Comparison of ENCODE assay signal across 18 mouse cellular contexts in the genomic region with DNA sequence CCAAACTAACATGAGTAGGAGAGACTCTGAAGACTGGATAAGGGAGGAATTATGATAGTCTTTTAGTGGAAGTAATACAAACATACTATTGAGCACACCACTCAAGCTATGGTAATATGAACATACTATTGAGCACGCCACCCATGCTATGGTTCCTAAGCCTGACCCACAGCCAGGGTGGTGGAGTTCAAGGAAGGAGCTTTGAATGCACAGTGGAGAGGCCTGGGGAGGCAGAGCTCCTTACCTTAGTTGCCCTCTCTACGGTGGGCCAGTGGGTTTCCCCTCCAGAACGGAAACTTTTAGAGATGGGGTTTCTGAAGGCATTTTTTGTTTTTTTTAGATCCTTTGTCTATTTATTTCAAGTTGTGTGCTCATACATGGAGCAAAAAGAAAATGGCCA. TPM values are rescaled to one million over a fixed set of nuclear protein-coding genes. Genes with fewer than 3 reads are reported as not detected.
DNase-seq lines count a peak whose midpoint lies in the region; ATAC-seq lines count a peak whose summit lies in the region.
"Had no signal": no experiment of that assay in that cellular context is flagged by ENCODE, and none has a peak within 500 bp of the region (broad histone marks: within the 10 kb centered on the region; RNA-seq: fewer than 3 reads in every experiment).

No protein-coding gene starts in this region.

- no peak overlapping the region for H3K4me2 ChIP-seq in forebrain, embryonic 12.5 days
- no peak overlapping the region for H3K4me2 ChIP-seq in forebrain, embryonic 14.5 days (ENCODE audit: low read length)
- no peak overlapping the region for H3K4me2 ChIP-seq in midbrain, embryonic 13.5 days (replicated peaks)
- no peak overlapping the region for H3K4me2 ChIP-seq in midbrain, embryonic 16.5 days (ENCODE audit: low read length)
- no peak overlapping the region for H3K4me2 ChIP-seq in forebrain, embryonic 15.5 days (replicated peaks)
- H3K4me2 ChIP-seq in neural tube, embryonic 14.5 days (ENCODE audit: low read depth, low read length) = no peak overlapping the region; the same call in 1 of the 2 replicates
- H3K4me2 ChIP-seq: embryonic facial prominence, embryonic 12.5 days; heart, embryonic 11.5 days; liver, embryonic 11.5 days had no signal

- H3K4me1 ChIP-seq in forebrain, embryonic 12.5 days = peaks cover 14% of the 10 kb centered on the region
- H3K4me1 ChIP-seq in forebrain, embryonic 14.5 days (ENCODE audit: control insufficient read depth, insufficient read depth, low read length) = peaks cover 6% of the 10 kb centered on the region; the same call in 1 of the 2 replicates
- peaks cover 15% of the 10 kb centered on the region for H3K4me1 ChIP-seq in midbrain, embryonic 13.5 days (replicated peaks)
- H3K4me1 ChIP-seq in midbrain, embryonic 16.5 days (ENCODE audit: control insufficient read depth, insufficient read depth, low read length) = no peaks in the 10 kb centered on the region
- peaks cover 10% of the 10 kb centered on the region for H3K4me1 ChIP-seq in forebrain, embryonic 15.5 days
- H3K4me1 ChIP-seq in neural tube, embryonic 14.5 days (ENCODE audit: control insufficient read depth, insufficient read depth, low read length) = 0 out of 2 replicates have a peak, but pooled peaks cover 4% of the 10 kb centered on the region
- H3K4me1 ChIP-seq: embryonic facial prominence, embryonic 12.5 days had no signal

- no peak overlapping the region for H3K4me3 ChIP-seq in forebrain, embryonic 12.5 days (replicated peaks)
- H3K4me3 ChIP-seq in forebrain, embryonic 14.5 days (ENCODE audit: low read depth, low read length) = no peak overlapping the region
- H3K4me3 ChIP-seq in midbrain, embryonic 13.5 days (replicated peaks) = no peak overlapping the region
- no peak overlapping the region for H3K4me3 ChIP-seq in midbrain, embryonic 16.5 days (ENCODE audit: low read depth, low read length)
- H3K4me3 ChIP-seq in forebrain, embryonic 15.5 days = no peak overlapping the region
- no peak overlapping the region for H3K4me3 ChIP-seq in neural tube, embryonic 14.5 days (ENCODE audit: low read depth, low read length)
- H3K4me3 ChIP-seq: embryonic facial prominence, embryonic 12.5 days had no signal

- H3K27me3 ChIP-seq in forebrain, embryonic 12.5 days = no peaks in the 10 kb centered on the region
- no peaks in the 10 kb centered on the region for H3K27me3 ChIP-seq in forebrain, embryonic 14.5 days (replicated peaks; ENCODE audit: control insufficient read depth, insufficient read depth, low read length)
- H3K27me3 ChIP-seq in midbrain, embryonic 13.5 days = no peaks in the 10 kb centered on the region
- H3K27me3 ChIP-seq in midbrain, embryonic 16.5 days (ENCODE audit: control insufficient read depth, insufficient read depth, low read depth, low read length) = no peaks in the 10 kb centered on the region
- H3K27me3 ChIP-seq in forebrain, embryonic 15.5 days = no peaks in the 10 kb centered on the region
- H3K27me3 ChIP-seq in neural tube, embryonic 14.5 days (ENCODE audit: control insufficient read depth, insufficient read depth, low read length) = no peaks in the 10 kb centered on the region
- H3K27me3 ChIP-seq: embryonic facial prominence, embryonic 12.5 days had no signal

- peak overlapping the region; percentile 57 for H3K27ac ChIP-seq in forebrain, embryonic 12.5 days
- no peak overlapping the region for H3K27ac ChIP-seq in forebrain, embryonic 14.5 days (ENCODE audit: low read depth, low read length)
- peak overlapping the region; percentile 68 for H3K27ac ChIP-seq in midbrain, embryonic 13.5 days
- no peak overlapping the region for H3K27ac ChIP-seq in midbrain, embryonic 16.5 days (ENCODE audit: low read length)
- H3K27ac ChIP-seq in forebrain, embryonic 15.5 days (replicated peaks) = peak overlapping the region; percentile 58
- H3K27ac ChIP-seq in neural tube, embryonic 14.5 days (ENCODE audit: low read depth, low read length) = peak overlapping the region; percentile 44
- H3K27ac ChIP-seq: embryonic facial prominence, embryonic 12.5 days had no signal

- no peaks in the 10 kb centered on the region for H3K36me3 ChIP-seq in forebrain, embryonic 12.5 days (replicated peaks)
- no peaks in the 10 kb centered on the region for H3K36me3 ChIP-seq in forebrain, embryonic 14.5 days (ENCODE audit: control insufficient read depth, insufficient read depth, low read length)
- no peaks in the 10 kb centered on the region for H3K36me3 ChIP-seq in midbrain, embryonic 13.5 days
- H3K36me3 ChIP-seq in midbrain, embryonic 16.5 days (ENCODE audit: control insufficient read depth, insufficient read depth, low read length) = no peaks in the 10 kb centered on the region
- H3K36me3 ChIP-seq in forebrain, embryonic 15.5 days = no peaks in the 10 kb centered on the region
- H3K36me3 ChIP-seq in neural tube, embryonic 14.5 days (ENCODE audit: control insufficient read depth, insufficient read depth, low read length) = no peaks in the 10 kb centered on the region
- H3K36me3 ChIP-seq: embryonic facial prominence, embryonic 12.5 days had no signal

- H3K9me3 ChIP-seq in forebrain, embryonic 12.5 days = no peaks in the 10 kb centered on the region
- H3K9me3 ChIP-seq in forebrain, embryonic 14.5 days (replicated peaks; ENCODE audit: control insufficient read depth, low read length) = no peaks in the 10 kb centered on the region
- no peaks in the 10 kb centered on the region for H3K9me3 ChIP-seq in midbrain, embryonic 13.5 days
- no peaks in the 10 kb centered on the region for H3K9me3 ChIP-seq in midbrain, embryonic 16.5 days (replicated peaks; ENCODE audit: control insufficient read depth, low read length, poor library complexity, severe bottlenecking)
- no peaks in the 10 kb centered on the region for H3K9me3 ChIP-seq in forebrain, embryonic 15.5 days
- no peaks in the 10 kb centered on the region for H3K9me3 ChIP-seq in neural tube, embryonic 14.5 days (ENCODE audit: control insufficient read depth, low read length)
- H3K9me3 ChIP-seq: embryonic facial prominence, embryonic 12.5 days had no signal

- peak; percentile 41; the same call in 1 of the 2 replicates for ATAC-seq in forebrain, embryonic 12.5 days (ENCODE audit: low FRiP score)
- no peak for ATAC-seq in forebrain, embryonic 14.5 days
- no peak for ATAC-seq in midbrain, embryonic 13.5 days
- ATAC-seq in midbrain, embryonic 16.5 days = no peak
- ATAC-seq in forebrain, embryonic 15.5 days (replicated peaks) = no peak
- ATAC-seq in neural tube, embryonic 14.5 days (ENCODE audit: low read depth) = no peak
- ATAC-seq: intestine, embryonic 16.5 days had no signal

- DNase-seq in forebrain, embryonic 14.5 days (ENCODE audit: low spot score) = no peak
- DNase-seq in adrenal gland, postnatal 14 days = no peak
- no peak for DNase-seq in kidney, postnatal 25 days
- DNase-seq: heart, postnatal 10 days; lung, adult 18-20 months; lung, postnatal 36 days; thymus, postnatal 36 days had no signal

- 80% methylated on average over 3 of the region's 3 CpGs for WGBS in forebrain, embryonic 12.5 days
- WGBS in forebrain, embryonic 14.5 days = 55% methylated on average over 3 of the region's 3 CpGs
- 81% methylated on average over 3 of the region's 3 CpGs for WGBS in midbrain, embryonic 13.5 days
- WGBS in midbrain, embryonic 16.5 days = 68% methylated on average over 3 of the region's 3 CpGs
- 52% methylated on average over 3 of the region's 3 CpGs for WGBS in forebrain, embryonic 15.5 days
- WGBS in neural tube, embryonic 14.5 days = 61% methylated on average over 3 of the region's 3 CpGs

- no peak overlapping the region for H3K9ac ChIP-seq in forebrain, embryonic 12.5 days
- no peak overlapping the region for H3K9ac ChIP-seq in forebrain, embryonic 14.5 days (ENCODE audit: low read length)
- H3K9ac ChIP-seq in midbrain, embryonic 13.5 days (replicated peaks) = no peak overlapping the region
- H3K9ac ChIP-seq in midbrain, embryonic 16.5 days (ENCODE audit: low read depth, low read length) = no peak overlapping the region
- H3K9ac ChIP-seq in forebrain, embryonic 15.5 days (replicated peaks) = no peak overlapping the region
- H3K9ac ChIP-seq in neural tube, embryonic 14.5 days (replicated peaks; ENCODE audit: low read depth, low read length) = no peak overlapping the region
- H3K9ac ChIP-seq: embryonic facial prominence, embryonic 12.5 days had no signal

RNA-seq across cellular contexts. Expression of a gene that starts 9.7 kb away (rescaled TPM):
- 0.88 and 1.0 TPM in 2 replicates for polyA plus RNA-seq in forebrain, embryonic 12.5 days (2016; fragmentation: Nextera tagmentation; extraction: Ambion mirVana)
- 0.32 and 0.58 TPM in 2 replicates for polyA plus RNA-seq in forebrain, embryonic 14.5 days (2014; fragmentation: Nextera tagmentation; extraction: Ambion mirVana)
- polyA plus RNA-seq in midbrain, embryonic 13.5 days (2015; fragmentation: Nextera tagmentation; extraction: Ambion mirVana) = 1.4 and 1.5 TPM in 2 replicates
- 1.4 and 1.7 TPM in 2 replicates for polyA plus RNA-seq in midbrain, embryonic 16.5 days (2015; fragmentation: Nextera tagmentation; extraction: Ambion mirVana)
- polyA plus RNA-seq in forebrain, embryonic 15.5 days (2015; fragmentation: Nextera tagmentation; extraction: Ambion mirVana) = 0.92 and 1.2 TPM in 2 replicates
- polyA plus RNA-seq in neural tube, embryonic 14.5 days (2014; fragmentation: Nextera tagmentation; extraction: Ambion mirVana) = 0.72 and 1.2 TPM in 2 replicates
- total RNA-seq in adrenal gland, postnatal 14 days (2021) = 1.7 and 2.0 TPM in 2 replicates
- total RNA-seq: gastrocnemius, adult 18-20 months; megakaryocyte-erythroid progenitor cell, adult 5-6 weeks had no signal
- polyA plus RNA-seq: liver, embryonic 11.5 days had no signal

RNA-seq across cellular contexts. Expression of a gene that starts 47.3 kb away (rescaled TPM):
- 89.8 and 91.1 TPM in 2 replicates for polyA plus RNA-seq in forebrain, embryonic 12.5 days (2016; fragmentation: Nextera tagmentation; extraction: Ambion mirVana)
- 81.8 and 88.0 TPM in 2 replicates for polyA plus RNA-seq in forebrain, embryonic 14.5 days (2014; fragmentation: Nextera tagmentation; extraction: Ambion mirVana)
- polyA plus RNA-seq in midbrain, embryonic 13.5 days (2015; fragmentation: Nextera tagmentation; extraction: Ambion mirVana) = 91.2 and 93.4 TPM in 2 replicates
- polyA plus RNA-seq in midbrain, embryonic 16.5 days (2015; fragmentation: Nextera tagmentation; extraction: Ambion mirVana) = 77.2 and 86.4 TPM in 2 replicates
- polyA plus RNA-seq in forebrain, embryonic 15.5 days (2015; fragmentation: Nextera tagmentation; extraction: Ambion mirVana) = 77.1 and 78.8 TPM in 2 replicates
- polyA plus RNA-seq in neural tube, embryonic 14.5 days (2014; fragmentation: Nextera tagmentation; extraction: Ambion mirVana) = 81.8 and 94.2 TPM in 2 replicates
- 60.3 and 66.4 TPM in 2 replicates for total RNA-seq in adrenal gland, postnatal 14 days (2021)

Comparison
In these comparisons a context has a peak if more than half of its experiments do, and no peak if none do; other contexts are left out.
1. H3K27ac ChIP-seq: peak in forebrain, embryonic 12.5 days (single experiment), midbrain, embryonic 13.5 days (single experiment), forebrain, embryonic 15.5 days (single experiment) and neural tube, embryonic 14.5 days (single experiment); none in forebrain, embryonic 14.5 days (single experiment) and midbrain, embryonic 16.5 days (single experiment).